Mouse (Mus musculus): ENCODE data around the gene Armc9.

Armc9 gene

GRCm38 (mm10) chr1:86217976-86218375 is 63.4 kb downstream of the Armc9 start:
- in situ Hi-C loops (cut with MboI, MseI) = no loop called here

GRCm38 (mm10) chr1:86225195-86225594 is 70.6 kb downstream of the Armc9 start:
- in situ Hi-C loops (cut with MboI, MseI) = no loop called here

GRCm38 (mm10) chr1:86228653-86229052 is 74.1 kb downstream of the Armc9 start:
- in situ Hi-C loops (cut with MboI, MseI) = no loop called here

GRCm38 (mm10) chr1:86229184-86229829 is 74.7 kb downstream of the Armc9 start:
- in situ Hi-C loops (cut with MboI, MseI) = no loop called here

GRCm38 (mm10) chr1:86232631-86233030 is 78.1 kb downstream of the Armc9 start:
- in situ Hi-C loops (cut with MboI, MseI) = no loop called here

GRCm38 (mm10) chr1:86233808-86234207 is 79.2 kb downstream of the Armc9 start:
- in situ Hi-C loops (cut with MboI, MseI) = no loop called here

- in situ Hi-C loops (cut with MboI, MseI) = no loop called here
Observed at GRCm38 (mm10) chr1:86235118-86235517, 80.5 kb downstream of the Armc9 start.

- in situ Hi-C loops (cut with MboI, MseI) = no loop called here
Observed at GRCm38 (mm10) chr1:86236442-86236841, 81.9 kb downstream of the Armc9 start.

GRCm38 (mm10) chr1:86239010-86239409 is 84.4 kb downstream of the Armc9 start:
- in situ Hi-C loops (cut with MboI, MseI) = no loop called here

GRCm38 (mm10) chr1:86239871-86240270 is 85.3 kb downstream of the Armc9 start:
- in situ Hi-C loops (cut with MboI, MseI) = loop anchor here (10.0 kb wide), 1 partner anchor 1725 kb away; no protein-coding TSS in a partner anchor

GRCm38 (mm10) chr1:86240959-86241358 is 86.4 kb downstream of the Armc9 start:
- in situ Hi-C loops (cut with MboI, MseI) = loop anchor here (10.0 kb wide), 1 partner anchor 1724 kb away; no protein-coding TSS in a partner anchor

GRCm38 (mm10) chr1:86243490-86243889 is 88.9 kb downstream of the Armc9 start:
- in situ Hi-C loops (cut with MboI, MseI) = loop anchor here (10.0 kb wide), 1 partner anchor 1721 kb away; no protein-coding TSS in a partner anchor

- in situ Hi-C loops (cut with MboI, MseI) = loop anchor here (10.0 kb wide), 1 partner anchor 1719 kb away; no protein-coding TSS in a partner anchor
Observed at GRCm38 (mm10) chr1:86245301-86246085, 90.9 kb downstream of the Armc9 start.

GRCm38 (mm10) chr1:86253410-86253809 is 98.8 kb downstream of the Armc9 start:
- in situ Hi-C loops (cut with MboI, MseI) = no loop called here

GRCm38 (mm10) chr1:86256311-86256710 is 101.7 kb downstream of the Armc9 start:
- in situ Hi-C loops (cut with MboI, MseI) = no loop called here

GRCm38 (mm10) chr1:86257228-86257627 is 102.6 kb downstream of the Armc9 start:
- in situ Hi-C loops (cut with MboI, MseI) = no loop called here

- in situ Hi-C loops (cut with MboI, MseI) = no loop called here
Observed at GRCm38 (mm10) chr1:86258171-86258824, 103.7 kb downstream of the Armc9 start.

- in situ Hi-C loops (cut with MboI, MseI) = no loop called here
Observed at GRCm38 (mm10) chr1:86263564-86264339, 109.2 kb downstream of the Armc9 start.

GRCm38 (mm10) chr1:86265060-86265459 is 110.5 kb downstream of the Armc9 start:
- in situ Hi-C loops (cut with MboI, MseI) = no loop called here

GRCm38 (mm10) chr1:86268492-86269189 is 114.1 kb downstream of the Armc9 start:
- in situ Hi-C loops (cut with MboI, MseI) = no loop called here

GRCm38 (mm10) chr1:86269190-86269508 is 114.6 kb downstream of the Armc9 start:
- in situ Hi-C loops (cut with MboI, MseI) = no loop called here

Measured in T-helper 2 cell (primary cell).